Mouse (Mus musculus): ENCODE results near the gene Gm4871. TPM values are rescaled to one million over a fixed set of nuclear protein-coding genes. Genes with fewer than 3 reads are reported as not detected.

The Gm4871 gene
- not detected for total RNA-seq (2023)

GRCm38 (mm10) chr5:145032391-145032790 lies at the start of gene Gm4871:
Gene Gm4871, minus strand, starts transcription at chr5:145032754.

GRCm38 (mm10) chr5:145042690-145043089 lies 10.1 kb upstream of the Gm4871 start, which contains the start of gene 1700018F24Rik:
Gene 1700018F24Rik, plus strand, starts transcription at chr5:145042990.

Other genes starting within 250 kb of the Gm4871 start
- gene Smurf1, start 66.9 kb downstream of the Gm4871 start, total RNA-seq (2023), result 10 to 100 TPM; 11.9 to 13.4 TPM
- not detected for gene 1700018F24Rik, start 10.2 kb upstream of the Gm4871 start, total RNA-seq (2023)
- 10 to 100 TPM; 91.4 to 98.0 TPM for gene Arpc1a, start 51.1 kb upstream of the Gm4871 start, total RNA-seq (2023)
- not detected for gene Kpna7, start 51.3 kb upstream of the Gm4871 start, total RNA-seq (2023)
- gene Arpc1b, start 81.5 kb upstream of the Gm4871 start, total RNA-seq (2023), result 1,000 to 10,000 TPM; 1,066 to 1,148 TPM
- gene Pdap1, start 107.5 kb upstream of the Gm4871 start, total RNA-seq (2023), result 10 to 100 TPM; 39.5 to 40.4 TPM
- 100 to 1,000 TPM; 131 to 134 TPM for gene Bud31, start 107.6 kb upstream of the Gm4871 start, total RNA-seq (2023)
- gene Ptcd1, start 134.4 kb upstream of the Gm4871 start, total RNA-seq (2023), result 10 to 100 TPM; 15.9 to 17.0 TPM
- 10 to 100 TPM; 26.6 to 27.8 TPM for gene Cpsf4, start 134.5 kb upstream of the Gm4871 start, total RNA-seq (2023)
- 100 to 1,000 TPM in 1 of 2 experiments, 10 to 100 TPM in 1; 89.0 to 108 TPM for gene Atp5j2, start 159.3 kb upstream of the Gm4871 start, total RNA-seq (2023)
- gene Zkscan14, start 169.1 kb upstream of the Gm4871 start, total RNA-seq (2023), result 10 to 100 TPM; 13.4 to 14.8 TPM
- gene Zkscan5, start 171.8 kb upstream of the Gm4871 start, total RNA-seq (2023), result 1 to 10 TPM; 4.2 to 7.5 TPM
- gene Zfp655, start 199.0 kb upstream of the Gm4871 start, total RNA-seq (2023), result 10 to 100 TPM; 51.8 to 60.0 TPM
- gene Zscan25, start 247.7 kb upstream of the Gm4871 start, total RNA-seq (2023), result 10 to 100 TPM in 1 of 2 experiments, 1 to 10 TPM in 1; 9.5 to 16.1 TPM